Mouse (Mus musculus) effector memory CD4-positive, alpha-beta T cell, adult 5 months (primary cell): ENCODE data around the gene Cma2. TPM values are rescaled to one million over a fixed set of nuclear protein-coding genes. Genes with fewer than 3 reads are reported as not detected.

Experiments used
- polyA plus RNA-seq: library from polyadenylated mRNA; unstranded; fragments of 100-300 nt; shearing (Covaris generic); gene quantifications from one replicate; pipeline ENCODE4 v1.2.1, GENCODE M21; 2017

The Cma2 gene
- polyA plus RNA-seq, result not detected

GRCm38 (mm10) chr14:55950346-55951030, at the start of gene Cma2:
Cma2 (plus strand) TSS chr14:55950980.

GRCm38 (mm10) chr14:55944575-55944974, 6.2 kb upstream of the Cma2 start, which contains the start of gene Cma1:
Cma1 (minus strand) TSS chr14:55944675.

GRCm38 (mm10) chr14:56017671-56018070, 66.9 kb downstream of the Cma2 start, which contains the start of gene Mcpt1:
Mcpt1 (plus strand) TSS chr14:56017971.

Other genes starting within 250 kb of the Cma2 start
- not detected for gene Tgm1, start 237.1 kb upstream of the Cma2 start, polyA plus RNA-seq
- 89.4 TPM for gene Rabggta, start 228.7 kb upstream of the Cma2 start, polyA plus RNA-seq
- 22.6 TPM for gene Dhrs1, start 205.3 kb upstream of the Cma2 start, polyA plus RNA-seq
- gene Nop9, start 205.3 kb upstream of the Cma2 start, polyA plus RNA-seq, result 51.0 TPM
- not detected for gene Cideb, start 192.5 kb upstream of the Cma2 start, polyA plus RNA-seq
- 0.14 TPM for gene Ltb4r2, start 189.6 kb upstream of the Cma2 start, polyA plus RNA-seq
- 0.27 TPM for gene Ltb4r1, start 185.0 kb upstream of the Cma2 start, polyA plus RNA-seq
- gene Adcy4, start 166.9 kb upstream of the Cma2 start, polyA plus RNA-seq, result not detected
- gene Ripk3, start 162.1 kb upstream of the Cma2 start, polyA plus RNA-seq, result 60.3 TPM
- not detected for gene Nfatc4, start 127.8 kb upstream of the Cma2 start, polyA plus RNA-seq
- gene Nynrin, start 97.0 kb upstream of the Cma2 start, polyA plus RNA-seq, result not detected
- gene Cbln3, start 66.6 kb upstream of the Cma2 start, polyA plus RNA-seq, result 0.10 TPM
- gene Khnyn, start 66.0 kb upstream of the Cma2 start, polyA plus RNA-seq, result 89.2 TPM
- 29.4 TPM for gene Sdr39u1, start 50.7 kb upstream of the Cma2 start, polyA plus RNA-seq
- gene Cma1, start 6.3 kb upstream of the Cma2 start, polyA plus RNA-seq, result not detected
- not detected for gene Mcpt1, start 67.0 kb downstream of the Cma2 start, polyA plus RNA-seq
- not detected for gene Mcpt9, start 79.5 kb downstream of the Cma2 start, polyA plus RNA-seq
- not detected for gene Mcpt2, start 91.1 kb downstream of the Cma2 start, polyA plus RNA-seq
- gene Mcpt4, start 111.3 kb downstream of the Cma2 start, polyA plus RNA-seq, result not detected
- gene Mcpt8, start 134.3 kb downstream of the Cma2 start, polyA plus RNA-seq, result not detected
- not detected for gene Ctsg, start 151.6 kb downstream of the Cma2 start, polyA plus RNA-seq
- gene Gzme, start 169.6 kb downstream of the Cma2 start, polyA plus RNA-seq, result not detected
- gene Gzmd, start 181.6 kb downstream of the Cma2 start, polyA plus RNA-seq, result not detected
- gene Gzmg, start 208.6 kb downstream of the Cma2 start, polyA plus RNA-seq, result not detected
- not detected for gene Gzmn, start 223.6 kb downstream of the Cma2 start, polyA plus RNA-seq